Mouse (Mus musculus): ENCODE results near the gene Rab11fip3.

GRCm38 (mm10) chr17:26114061-26114460 lies 44.7 kb upstream of the Rab11fip3 start:
- TF ChIP-seq CTCF (conservative IDR thresholded peaks at IDR 0.05; ENCODE audit: insufficient read depth, insufficient read length, low read depth, low read length), result no peak
- no peak for TF ChIP-seq POLR2A (IDR thresholded peaks at IDR 0.05; ENCODE audit: low read depth, low read length)
